Mouse (Mus musculus): ENCODE measurements around the gene Ugt1a7c. TPM values are rescaled to one million over a fixed set of nuclear protein-coding genes. Genes with fewer than 3 reads are reported as not detected.

Gene Ugt1a7c
- polyA plus RNA-seq, 1 experiment from 2014 or later = 0.72 TPM

DNA sequence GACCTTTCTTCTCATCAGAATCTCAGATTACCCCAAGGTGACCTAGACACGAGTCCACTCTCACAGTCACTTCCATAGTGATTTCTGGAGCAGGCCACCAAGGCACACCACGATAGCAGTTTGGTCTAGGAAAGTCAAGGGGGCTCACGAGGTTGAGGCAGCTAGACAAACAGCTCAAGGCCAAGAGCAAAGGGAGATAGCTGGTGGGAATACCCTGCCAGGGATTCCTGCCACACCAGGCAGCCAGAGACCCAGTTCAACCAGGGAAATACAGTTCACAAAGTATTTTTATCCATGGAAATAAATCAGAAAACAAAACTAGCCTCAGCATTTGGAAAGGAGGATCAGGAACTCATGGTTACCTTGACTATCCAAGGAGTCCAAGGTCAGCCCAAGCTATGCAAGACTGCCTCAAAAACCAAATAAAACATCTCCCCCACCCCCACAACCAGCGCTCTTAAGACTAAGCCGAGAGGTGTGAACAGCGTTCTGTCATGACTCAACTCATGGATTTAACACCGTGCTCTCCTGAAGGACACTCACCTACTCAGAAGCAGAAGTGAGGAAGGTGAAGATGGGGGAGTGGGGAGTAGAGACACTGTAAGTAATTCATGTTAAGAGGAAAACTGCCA is 169.5 kb downstream of the Ugt1a7c start:
- no peaks in the 10 kb centered on the region for H3K4me1 ChIP-seq (replicated peaks; ENCODE audit: control insufficient read depth, insufficient read depth, low read length)
- H3K36me3 ChIP-seq (ENCODE audit: control insufficient read depth, insufficient read depth, low read length) = peaks cover 90% of the 10 kb centered on the region
- no peak overlapping the region for H3K4me2 ChIP-seq (ENCODE audit: low read depth, low read length, severe bottlenecking)
- ATAC-seq (replicated peaks; ENCODE audit: low FRiP score) = no peak
- DNase-seq (ENCODE audit: low spot score) = no peak
- 89% methylated on average over 7 of the region's 7 CpGs for WGBS
- H3K27me3 ChIP-seq (ENCODE audit: control insufficient read depth, insufficient read depth, low read length) = no peaks in the 10 kb centered on the region
- H3K9me3 ChIP-seq (ENCODE audit: control insufficient read depth, low read length) = peaks cover 12% of the 10 kb centered on the region
- no peak overlapping the region for H3K4me3 ChIP-seq (ENCODE audit: low read depth, low read length)
- no peak overlapping the region for H3K27ac ChIP-seq (ENCODE audit: low read depth, low read length)
- H3K9ac ChIP-seq (ENCODE audit: low read length) = no peak overlapping the region

DNA sequence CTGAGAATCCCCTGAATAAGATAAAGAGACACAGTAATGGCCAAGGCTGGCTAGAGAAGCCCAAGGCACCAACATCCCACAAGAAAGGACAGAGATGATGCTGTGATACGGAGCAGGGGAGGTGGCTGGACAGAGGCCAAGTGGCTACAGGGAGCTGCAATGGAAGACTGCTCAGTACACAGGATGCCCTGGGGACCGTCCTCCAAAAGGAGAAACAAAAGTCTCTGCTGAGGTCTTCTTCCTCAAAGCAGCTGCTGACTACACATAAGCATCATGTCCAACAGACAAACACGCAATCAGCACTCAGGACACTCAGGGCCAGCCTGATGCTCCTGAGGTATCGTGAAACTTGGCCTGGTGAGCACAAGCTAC is 170.0 kb downstream of the Ugt1a7c start:
- Histone ChIP-seq H3K4me1 (replicated peaks; ENCODE audit: control insufficient read depth, insufficient read depth, low read length) (no peaks in the 10 kb centered on the region), H3K36me3 (ENCODE audit: control insufficient read depth, insufficient read depth, low read length) (peaks cover 92% of the 10 kb centered on the region), H3K4me3 (ENCODE audit: low read depth, low read length) (no peak overlapping the region), H3K27me3 (ENCODE audit: control insufficient read depth, insufficient read depth, low read length) (no peaks in the 10 kb centered on the region), H3K9me3 (ENCODE audit: control insufficient read depth, low read length) (peaks cover 12% of the 10 kb centered on the region), H3K27ac (ENCODE audit: low read depth, low read length) (no peak overlapping the region), H3K9ac (ENCODE audit: low read length) (no peak overlapping the region), H3K4me2 (ENCODE audit: low read depth, low read length, severe bottlenecking) (no peak overlapping the region)
- 79% methylated on average over 4 of the region's 4 CpGs for WGBS
- no peak for DNase-seq (ENCODE audit: low spot score)
- no peak for ATAC-seq (replicated peaks; ENCODE audit: low FRiP score)

DNA sequence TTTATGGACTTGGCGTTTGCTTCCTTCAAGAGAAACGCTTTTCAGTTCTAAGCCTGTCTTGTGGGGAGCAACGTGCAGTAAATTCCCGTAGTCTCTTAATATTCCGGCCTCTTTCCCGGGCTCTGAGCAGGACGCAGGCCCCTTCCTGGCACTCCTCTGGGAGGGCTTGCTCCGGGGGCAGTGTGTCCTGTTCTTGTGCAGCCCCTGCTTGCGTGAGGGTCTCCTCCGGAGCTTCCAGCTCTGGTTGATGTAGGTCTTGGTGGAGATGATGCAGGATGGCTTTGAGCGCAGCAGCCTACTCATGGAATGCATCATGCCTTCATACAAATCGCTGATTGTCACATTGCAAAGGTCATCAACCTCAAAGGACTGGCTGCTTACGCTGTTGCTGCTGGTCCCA is 171.3 kb downstream of the Ugt1a7c start:
- ATAC-seq (replicated peaks; ENCODE audit: low FRiP score) (no peak), DNase-seq (ENCODE audit: low spot score) (no peak)
- no peak overlapping the region for H3K4me2 ChIP-seq (ENCODE audit: low read depth, low read length, severe bottlenecking)
- H3K36me3 ChIP-seq (ENCODE audit: control insufficient read depth, insufficient read depth, low read length) = peaks cover 89% of the 10 kb centered on the region
- H3K4me3 ChIP-seq (ENCODE audit: low read depth, low read length) = no peak overlapping the region
- H3K27me3 ChIP-seq (ENCODE audit: control insufficient read depth, insufficient read depth, low read length) = no peaks in the 10 kb centered on the region
- H3K9me3 ChIP-seq (ENCODE audit: control insufficient read depth, low read length) = peaks cover 3% of the 10 kb centered on the region; the same call in 1 of the 2 replicates
- no peak overlapping the region for H3K9ac ChIP-seq (ENCODE audit: low read length)
- H3K27ac ChIP-seq (ENCODE audit: low read depth, low read length) = no peak overlapping the region
- 90% methylated on average over 13 of the region's 13 CpGs for WGBS
- no peaks in the 10 kb centered on the region for H3K4me1 ChIP-seq (replicated peaks; ENCODE audit: control insufficient read depth, insufficient read depth, low read length)

DNA sequence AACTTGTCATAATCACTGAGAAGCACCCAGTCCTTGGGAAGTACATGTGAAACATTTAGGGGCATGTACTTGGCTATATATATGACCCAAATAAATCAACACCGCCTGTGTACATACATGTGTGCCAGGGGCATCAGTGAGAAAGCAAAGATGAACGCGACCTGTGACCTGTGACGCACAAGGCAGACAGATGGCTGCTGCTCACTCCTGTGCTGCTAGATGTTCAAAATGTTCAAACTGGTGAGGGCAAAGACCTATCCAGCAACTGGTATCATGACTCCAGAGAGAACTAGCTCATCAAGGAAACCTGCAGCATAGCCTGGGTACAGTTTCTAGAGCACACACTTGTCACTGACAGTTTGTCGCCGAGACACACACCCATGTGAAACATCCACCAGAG is 172.6 kb downstream of the Ugt1a7c start:
- ATAC-seq (replicated peaks; ENCODE audit: low FRiP score) = 0 out of 2 replicates have a peak, but pooled peaks have one; percentile 1
- H3K4me3 ChIP-seq (ENCODE audit: low read depth, low read length) = no peak overlapping the region
- no peak overlapping the region for H3K9ac ChIP-seq (ENCODE audit: low read length)
- no peak for DNase-seq (ENCODE audit: low spot score)
- H3K4me1 ChIP-seq (replicated peaks; ENCODE audit: control insufficient read depth, insufficient read depth, low read length) = no peaks in the 10 kb centered on the region
- no peak overlapping the region for H3K4me2 ChIP-seq (ENCODE audit: low read depth, low read length, severe bottlenecking)
- no peaks in the 10 kb centered on the region for H3K27me3 ChIP-seq (ENCODE audit: control insufficient read depth, insufficient read depth, low read length)
- peaks cover 86% of the 10 kb centered on the region for H3K36me3 ChIP-seq (ENCODE audit: control insufficient read depth, insufficient read depth, low read length)
- no peak overlapping the region for H3K27ac ChIP-seq (ENCODE audit: low read depth, low read length)
- peaks cover 3% of the 10 kb centered on the region; the same call in 1 of the 2 replicates for H3K9me3 ChIP-seq (ENCODE audit: control insufficient read depth, low read length)
- WGBS = 94% methylated on average over 6 of the region's 6 CpGs

DNA sequence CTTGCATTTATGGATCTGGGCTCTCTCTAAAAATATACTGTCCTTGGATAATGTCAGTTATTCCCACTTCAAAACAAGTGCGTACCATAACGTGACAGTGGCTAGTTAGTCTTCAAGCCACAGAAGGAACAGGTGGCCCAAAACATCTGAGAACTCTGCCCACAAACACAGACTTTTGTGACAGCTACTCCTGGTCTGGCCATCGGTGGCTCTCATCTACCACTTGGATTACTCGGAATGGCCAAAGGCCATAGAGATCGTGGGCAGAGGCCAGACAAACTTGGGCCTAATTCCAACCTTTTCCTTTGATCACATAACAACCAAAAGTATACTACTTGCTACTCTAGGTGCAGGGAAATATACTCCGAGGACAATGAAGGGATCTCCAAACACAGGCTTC is 173.2 kb downstream of the Ugt1a7c start:
- no peaks in the 10 kb centered on the region for H3K4me1 ChIP-seq (replicated peaks; ENCODE audit: control insufficient read depth, insufficient read depth, low read length)
- WGBS = 84% methylated on average over 6 of the region's 6 CpGs
- H3K9ac ChIP-seq (ENCODE audit: low read length) = no peak overlapping the region
- H3K27me3 ChIP-seq (ENCODE audit: control insufficient read depth, insufficient read depth, low read length) = no peaks in the 10 kb centered on the region
- ATAC-seq (replicated peaks; ENCODE audit: low FRiP score) (no peak), DNase-seq (ENCODE audit: low spot score) (no peak)
- H3K27ac ChIP-seq (ENCODE audit: low read depth, low read length) = no peak overlapping the region
- H3K4me3 ChIP-seq (ENCODE audit: low read depth, low read length) = no peak overlapping the region
- H3K36me3 ChIP-seq (ENCODE audit: control insufficient read depth, insufficient read depth, low read length) = peaks cover 84% of the 10 kb centered on the region
- H3K4me2 ChIP-seq (ENCODE audit: low read depth, low read length, severe bottlenecking) = no peak overlapping the region
- peaks cover 3% of the 10 kb centered on the region; the same call in 1 of the 2 replicates for H3K9me3 ChIP-seq (ENCODE audit: control insufficient read depth, low read length)

Other genes starting within 250 kb of the Ugt1a7c start
- 45.7 and 46.3 TPM in 2 replicates for gene Dgkd, start 241.8 kb upstream of the Ugt1a7c start, polyA plus RNA-seq (2014; fragmentation: Nextera tagmentation; extraction: Ambion mirVana)
- 34.3 and 37.9 TPM in 2 replicates for gene Usp40, start 86.5 kb upstream of the Ugt1a7c start, polyA plus RNA-seq (2014; fragmentation: Nextera tagmentation; extraction: Ambion mirVana)
- gene Ugt1a10, start 39.7 kb upstream of the Ugt1a7c start, polyA plus RNA-seq (2014; fragmentation: Nextera tagmentation; extraction: Ambion mirVana) = not detected in 2 replicates
- not detected in 2 replicates for gene Ugt1a9, start 24.3 kb upstream of the Ugt1a7c start, polyA plus RNA-seq (2014; fragmentation: Nextera tagmentation; extraction: Ambion mirVana)
- not detected in 2 replicates for gene Ugt1a8, start 7.2 kb upstream of the Ugt1a7c start, polyA plus RNA-seq (2014; fragmentation: Nextera tagmentation; extraction: Ambion mirVana)
- not detected in 2 replicates for gene Ugt1a6b, start 8.2 kb downstream of the Ugt1a7c start, polyA plus RNA-seq (2014; fragmentation: Nextera tagmentation; extraction: Ambion mirVana)
- gene Ugt1a6a, start 39.7 kb downstream of the Ugt1a7c start, polyA plus RNA-seq (2014; fragmentation: Nextera tagmentation; extraction: Ambion mirVana) = 0.35 and 0.37 TPM in 2 replicates
- gene Ugt1a5, start 71.0 kb downstream of the Ugt1a7c start, polyA plus RNA-seq (2014; fragmentation: Nextera tagmentation; extraction: Ambion mirVana) = not detected in 2 replicates
- gene Ugt1a2, start 105.5 kb downstream of the Ugt1a7c start, polyA plus RNA-seq (2014; fragmentation: Nextera tagmentation; extraction: Ambion mirVana) = 0.20 TPM in 1 of 2 replicates, not detected in the other
- 11.5 and 12.5 TPM in 2 replicates for gene Dnajb3, start 110.7 kb downstream of the Ugt1a7c start, polyA plus RNA-seq (2014; fragmentation: Nextera tagmentation; extraction: Ambion mirVana)
- gene Ugt1a1, start 116.9 kb downstream of the Ugt1a7c start, polyA plus RNA-seq (2014; fragmentation: Nextera tagmentation; extraction: Ambion mirVana) = not detected in 2 replicates
- gene Mroh2a, start 131.9 kb downstream of the Ugt1a7c start, polyA plus RNA-seq (2014; fragmentation: Nextera tagmentation; extraction: Ambion mirVana) = 2.5 and 3.0 TPM in 2 replicates
- gene Hjurp, start 182.6 kb downstream of the Ugt1a7c start, polyA plus RNA-seq (2014; fragmentation: Nextera tagmentation; extraction: Ambion mirVana) = 221 and 223 TPM in 2 replicates
- gene Trpm8, start 182.6 kb downstream of the Ugt1a7c start, polyA plus RNA-seq (2014; fragmentation: Nextera tagmentation; extraction: Ambion mirVana) = not detected in 2 replicates

Measured in forebrain, embryonic 11.5 days (tissue).